Mouse (Mus musculus) liver, embryonic 14.5 days (tissue): ENCODE measurements around the gene Tbl1x.

Source experiments
- CTCF ChIP-seq: IDR thresholded peaks from 2 replicates; pipeline ENCODE4 v1.5.1; 2016; ENCODE audit warnings: antibody characterized with exemption, low read depth, control low read depth
- EP300 ChIP-seq: IDR thresholded peaks from 2 replicates; pipeline ENCODE4 v1.6.1; 2016; ENCODE audit warnings: antibody characterized with exemption, low read depth

GRCm38 (mm10) chrX:77662030-77662429, 151.2 kb downstream of the Tbl1x start:
- no peak for TF ChIP-seq CTCF
- no peak for TF ChIP-seq EP300
